Mouse (Mus musculus): ENCODE data around the gene Rgs6. TPM values are rescaled to one million over a fixed set of nuclear protein-coding genes. Genes with fewer than 3 reads are reported as not detected.

Gene Rgs6
- polyA plus RNA-seq, 1 experiment from 2014 or later = 0.20 TPM

DNA sequence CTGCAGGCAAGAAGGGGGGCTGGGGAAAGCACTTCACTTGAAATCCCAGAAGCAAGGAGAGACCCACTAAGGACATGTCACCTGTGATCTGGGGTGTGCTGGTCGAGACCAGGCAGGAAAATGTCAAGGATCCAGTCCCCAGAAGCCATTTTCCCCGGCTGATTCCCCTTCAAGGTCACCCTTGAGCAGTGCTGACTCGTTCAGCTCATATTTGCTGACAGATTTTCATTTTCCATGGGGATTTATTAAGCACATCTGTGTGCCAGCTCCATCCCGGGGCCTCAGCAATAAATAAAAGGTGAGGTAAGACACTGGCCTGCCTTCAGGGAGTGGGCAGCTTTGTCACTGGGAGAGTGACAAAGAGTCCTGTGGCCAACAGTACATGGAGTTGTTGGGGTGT, 87.0 kb downstream of the Rgs6 start:
- no peak for ATAC-seq (ENCODE audit: low read depth)
- Histone ChIP-seq H3K4me3 (ENCODE audit: low read depth, low read length) (no peak overlapping the region), H3K9me3 (replicated peaks; ENCODE audit: control insufficient read depth, low read length) (no peaks in the 10 kb centered on the region), H3K9ac (ENCODE audit: low read depth, low read length) (no peak overlapping the region), H3K36me3 (ENCODE audit: control insufficient read depth, insufficient read depth) (no peaks in the 10 kb centered on the region), H3K27ac (ENCODE audit: low read length) (no peak overlapping the region), H3K27me3 (ENCODE audit: control insufficient read depth, insufficient read depth, low read depth, low read length) (no peaks in the 10 kb centered on the region), H3K4me2 (ENCODE audit: low read depth, low read length) (no peak overlapping the region), H3K4me1 (ENCODE audit: control insufficient read depth, low read depth, low read length) (no peaks in the 10 kb centered on the region)
- WGBS (ENCODE audit: insufficient replicate concordance) = 40% methylated on average over 4 of the region's 4 CpGs

DNA sequence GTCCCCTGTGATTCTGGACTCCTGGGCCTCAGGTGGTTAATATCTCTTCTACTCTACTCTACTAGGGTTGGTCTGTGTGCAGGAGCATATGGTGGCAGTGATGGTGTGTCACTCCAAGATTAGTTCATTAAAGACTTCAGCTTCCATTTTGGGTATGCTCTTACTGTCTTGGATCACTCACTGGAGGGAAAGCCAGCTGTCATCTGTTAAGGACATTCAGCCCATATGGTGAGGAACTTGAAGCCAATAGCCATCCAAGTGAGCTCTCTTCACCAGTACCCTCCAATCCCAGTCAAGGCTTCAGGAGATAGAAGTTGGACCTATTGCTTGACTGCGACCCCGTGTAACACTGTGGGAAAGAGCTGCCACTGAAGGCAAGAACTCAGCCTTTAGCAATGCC, 98.9 kb downstream of the Rgs6 start:
- Histone ChIP-seq H3K27ac (ENCODE audit: low read length) (no peak overlapping the region), H3K4me2 (ENCODE audit: low read depth, low read length) (no peak overlapping the region), H3K27me3 (ENCODE audit: control insufficient read depth, insufficient read depth, low read depth, low read length) (no peaks in the 10 kb centered on the region), H3K36me3 (ENCODE audit: control insufficient read depth, insufficient read depth) (no peaks in the 10 kb centered on the region), H3K4me1 (ENCODE audit: control insufficient read depth, low read depth, low read length) (no peaks in the 10 kb centered on the region), H3K9me3 (replicated peaks; ENCODE audit: control insufficient read depth, low read length) (no peaks in the 10 kb centered on the region), H3K4me3 (ENCODE audit: low read depth, low read length) (no peak overlapping the region), H3K9ac (ENCODE audit: low read depth, low read length) (no peak overlapping the region)
- ATAC-seq (ENCODE audit: low read depth) = no peak
- 57% methylated on average over 2 of the region's 2 CpGs for WGBS (ENCODE audit: insufficient replicate concordance)

DNA sequence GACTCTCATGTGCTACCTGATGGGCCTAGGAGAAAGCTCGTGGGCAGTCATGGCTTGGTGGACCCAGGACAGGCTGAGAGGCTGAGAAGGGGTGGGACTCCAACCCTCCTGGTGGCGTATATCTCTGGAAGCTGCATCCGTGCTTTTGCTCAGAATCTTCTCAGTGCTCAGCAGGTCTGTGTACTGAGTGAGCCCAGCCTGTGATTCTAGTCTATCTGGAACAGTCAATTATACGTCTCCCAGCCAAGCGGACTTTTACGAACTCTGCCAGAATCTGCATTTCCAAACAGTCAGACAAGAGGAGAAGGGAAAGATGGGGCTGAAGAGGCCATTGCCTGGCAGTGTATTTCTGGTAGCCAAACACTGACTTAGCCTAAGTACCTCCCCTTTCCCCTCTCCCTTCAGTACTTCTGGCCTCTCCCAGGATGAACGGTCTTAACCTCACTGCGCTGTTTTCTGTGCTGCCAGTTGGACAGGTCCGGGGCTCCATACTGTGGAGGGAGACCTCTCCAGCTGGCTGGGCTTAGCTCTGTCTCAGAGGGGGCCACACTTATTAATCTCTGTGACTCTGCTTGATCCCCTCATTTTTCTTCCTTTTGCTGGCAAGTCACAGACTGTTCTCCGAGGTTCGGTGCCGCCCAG, 110.9 kb downstream of the Rgs6 start:
- H3K4me1 ChIP-seq (ENCODE audit: control insufficient read depth, low read depth, low read length) = no peaks in the 10 kb centered on the region
- no peaks in the 10 kb centered on the region for H3K27me3 ChIP-seq (ENCODE audit: control insufficient read depth, insufficient read depth, low read depth, low read length)
- no peak overlapping the region for H3K27ac ChIP-seq (ENCODE audit: low read length)
- no peak overlapping the region for H3K9ac ChIP-seq (ENCODE audit: low read depth, low read length)
- no peak overlapping the region for H3K4me3 ChIP-seq (ENCODE audit: low read depth, low read length)
- H3K9me3 ChIP-seq (replicated peaks; ENCODE audit: control insufficient read depth, low read length) = no peaks in the 10 kb centered on the region
- H3K36me3 ChIP-seq (ENCODE audit: control insufficient read depth, insufficient read depth) = no peaks in the 10 kb centered on the region
- no peak overlapping the region for H3K4me2 ChIP-seq (ENCODE audit: low read depth, low read length)
- ATAC-seq (ENCODE audit: low read depth) = no peak
- 68% methylated on average over 12 of the region's 12 CpGs for WGBS (ENCODE audit: insufficient replicate concordance)

DNA sequence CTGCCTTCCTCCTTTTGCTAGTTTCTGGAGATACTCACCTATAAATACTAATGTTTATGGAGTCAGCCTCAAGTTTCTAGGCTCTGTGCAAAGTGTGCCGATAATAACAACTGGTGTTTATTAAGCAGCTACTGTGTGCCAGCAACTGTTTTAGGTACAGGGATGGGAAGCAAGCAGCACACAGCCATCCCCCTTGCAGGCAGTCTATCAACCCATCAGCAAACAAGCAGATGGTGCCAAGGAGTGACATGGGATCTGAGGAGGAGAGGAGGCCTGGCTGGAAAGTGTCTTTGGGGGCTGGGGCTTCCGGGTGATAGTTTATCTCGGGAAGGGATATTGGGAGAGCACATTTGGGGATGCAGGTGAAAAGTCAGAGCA, 111.4 kb downstream of the Rgs6 start:
- no peak overlapping the region for H3K4me3 ChIP-seq (ENCODE audit: low read depth, low read length)
- H3K9ac ChIP-seq (ENCODE audit: low read depth, low read length) = no peak overlapping the region
- no peaks in the 10 kb centered on the region for H3K27me3 ChIP-seq (ENCODE audit: control insufficient read depth, insufficient read depth, low read depth, low read length)
- ATAC-seq (ENCODE audit: low read depth) = no peak
- no peaks in the 10 kb centered on the region for H3K36me3 ChIP-seq (ENCODE audit: control insufficient read depth, insufficient read depth)
- 59% methylated on average over 3 of the region's 3 CpGs for WGBS (ENCODE audit: insufficient replicate concordance)
- no peaks in the 10 kb centered on the region for H3K9me3 ChIP-seq (replicated peaks; ENCODE audit: control insufficient read depth, low read length)
- H3K27ac ChIP-seq (ENCODE audit: low read length) = no peak overlapping the region
- no peak overlapping the region for H3K4me2 ChIP-seq (ENCODE audit: low read depth, low read length)
- H3K4me1 ChIP-seq (ENCODE audit: control insufficient read depth, low read depth, low read length) = no peaks in the 10 kb centered on the region

DNA sequence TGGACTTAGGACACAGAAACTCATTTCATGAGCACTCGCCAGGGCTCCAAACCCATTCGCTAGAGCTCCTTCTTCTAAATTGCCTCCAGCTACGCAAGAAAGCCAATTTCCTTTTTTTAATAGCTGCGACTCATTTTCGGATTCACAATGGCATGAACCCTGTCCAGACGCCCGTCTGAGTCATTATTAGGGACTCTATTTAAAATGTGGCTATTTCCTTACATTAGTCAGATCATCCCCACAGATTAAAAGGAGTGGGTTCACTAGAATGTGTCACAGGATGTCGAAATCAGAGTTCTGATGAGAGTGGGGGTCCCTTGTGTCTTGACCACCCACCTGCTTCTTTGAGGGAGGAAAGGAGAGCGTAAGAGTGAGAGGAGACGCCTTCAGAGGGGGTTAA, 112.1 kb downstream of the Rgs6 start:
- no peaks in the 10 kb centered on the region for H3K4me1 ChIP-seq (ENCODE audit: control insufficient read depth, low read depth, low read length)
- H3K36me3 ChIP-seq (ENCODE audit: control insufficient read depth, insufficient read depth) = no peaks in the 10 kb centered on the region
- H3K4me2 ChIP-seq (ENCODE audit: low read depth, low read length) = no peak overlapping the region
- no peaks in the 10 kb centered on the region for H3K9me3 ChIP-seq (replicated peaks; ENCODE audit: control insufficient read depth, low read length)
- no peak overlapping the region for H3K9ac ChIP-seq (ENCODE audit: low read depth, low read length)
- H3K27me3 ChIP-seq (ENCODE audit: control insufficient read depth, insufficient read depth, low read depth, low read length) = no peaks in the 10 kb centered on the region
- H3K4me3 ChIP-seq (ENCODE audit: low read depth, low read length) = no peak overlapping the region
- WGBS (ENCODE audit: insufficient replicate concordance) = 63% methylated on average over 10 of the region's 10 CpGs
- ATAC-seq (ENCODE audit: low read depth) = no peak
- H3K27ac ChIP-seq (ENCODE audit: low read length) = no peak overlapping the region

DNA sequence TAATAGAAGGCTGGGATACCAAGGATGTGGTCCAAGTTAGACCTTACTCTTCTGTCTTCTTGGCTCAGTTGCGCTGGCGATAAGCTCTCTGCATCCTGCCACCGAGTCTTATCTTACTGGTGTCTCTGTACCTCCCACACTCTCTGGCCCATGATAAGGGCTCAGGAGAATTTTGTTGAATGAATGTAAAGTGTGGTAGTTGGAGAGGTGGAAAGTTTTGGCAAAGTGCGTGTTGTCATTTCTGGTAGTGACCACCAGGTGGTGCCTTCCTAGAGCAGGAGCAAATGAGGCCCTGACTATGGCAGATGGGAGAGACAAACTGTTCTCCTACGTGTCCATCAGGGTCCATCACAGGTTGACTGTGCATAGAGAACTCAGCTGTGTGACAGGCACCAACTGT, 112.7 kb downstream of the Rgs6 start:
- Histone ChIP-seq H3K27ac (ENCODE audit: low read length) (no peak overlapping the region), H3K36me3 (ENCODE audit: control insufficient read depth, insufficient read depth) (no peaks in the 10 kb centered on the region), H3K4me2 (ENCODE audit: low read depth, low read length) (no peak overlapping the region), H3K9me3 (replicated peaks; ENCODE audit: control insufficient read depth, low read length) (no peaks in the 10 kb centered on the region), H3K27me3 (ENCODE audit: control insufficient read depth, insufficient read depth, low read depth, low read length) (no peaks in the 10 kb centered on the region), H3K4me3 (ENCODE audit: low read depth, low read length) (no peak overlapping the region), H3K4me1 (ENCODE audit: control insufficient read depth, low read depth, low read length) (no peaks in the 10 kb centered on the region), H3K9ac (ENCODE audit: low read depth, low read length) (no peak overlapping the region)
- peak; percentile 91 for ATAC-seq (ENCODE audit: low read depth)
- WGBS (ENCODE audit: insufficient replicate concordance) = 24% methylated on average over 5 of the region's 5 CpGs

DNA sequence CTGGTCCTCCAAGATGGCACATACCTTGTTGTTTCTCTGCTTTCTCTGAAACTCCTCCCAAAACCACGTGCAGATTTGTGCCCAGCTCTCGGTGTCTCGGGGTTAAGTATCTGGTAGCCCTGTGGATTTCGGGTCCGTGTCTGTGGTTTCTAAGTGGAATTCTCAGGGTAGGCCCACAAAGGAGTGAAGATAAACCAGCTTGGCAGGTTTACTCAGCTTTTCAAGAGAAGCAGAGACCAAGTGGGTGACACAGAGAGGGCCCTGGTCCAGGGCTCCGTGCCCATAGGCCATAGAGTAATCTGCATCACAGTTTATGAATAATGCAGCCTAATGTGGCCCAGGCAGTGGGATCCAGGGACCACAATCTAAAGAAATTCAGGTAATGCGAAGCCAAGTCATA, 113.3 kb downstream of the Rgs6 start:
- 70% methylated on average over 7 of the region's 7 CpGs for WGBS (ENCODE audit: insufficient replicate concordance)
- H3K27me3 ChIP-seq (ENCODE audit: control insufficient read depth, insufficient read depth, low read depth, low read length) = no peaks in the 10 kb centered on the region
- no peaks in the 10 kb centered on the region for H3K36me3 ChIP-seq (ENCODE audit: control insufficient read depth, insufficient read depth)
- H3K4me1 ChIP-seq (ENCODE audit: control insufficient read depth, low read depth, low read length) = no peaks in the 10 kb centered on the region
- H3K4me2 ChIP-seq (ENCODE audit: low read depth, low read length) = no peak overlapping the region
- H3K9ac ChIP-seq (ENCODE audit: low read depth, low read length) = no peak overlapping the region
- H3K4me3 ChIP-seq (ENCODE audit: low read depth, low read length) = no peak overlapping the region
- H3K27ac ChIP-seq (ENCODE audit: low read length) = no peak overlapping the region
- no peak for ATAC-seq (ENCODE audit: low read depth)
- H3K9me3 ChIP-seq (replicated peaks; ENCODE audit: control insufficient read depth, low read length) = no peaks in the 10 kb centered on the region

DNA sequence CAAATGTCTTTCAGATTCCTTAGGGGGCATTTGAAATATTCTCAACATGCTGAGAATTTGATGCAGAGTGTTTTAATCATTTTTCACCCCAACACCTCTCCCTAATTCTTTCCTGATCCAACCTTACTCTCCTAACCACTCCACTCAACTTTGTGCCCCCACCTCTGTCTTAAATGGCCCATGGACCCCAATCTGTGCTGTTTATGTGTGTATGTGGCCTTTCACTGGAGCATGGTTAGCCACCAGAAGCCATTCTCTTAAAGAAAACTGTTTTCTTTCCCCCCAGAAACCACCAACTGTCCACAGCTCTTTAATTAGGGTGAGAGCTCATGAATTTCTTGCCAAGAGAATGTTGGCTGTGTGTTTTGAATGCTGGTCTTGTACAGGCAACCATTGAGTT, 122.3 kb downstream of the Rgs6 start:
- H3K4me1 ChIP-seq (ENCODE audit: control insufficient read depth, low read depth, low read length) = no peaks in the 10 kb centered on the region
- H3K36me3 ChIP-seq (ENCODE audit: control insufficient read depth, insufficient read depth) = no peaks in the 10 kb centered on the region
- H3K4me2 ChIP-seq (ENCODE audit: low read depth, low read length) = no peak overlapping the region
- H3K27me3 ChIP-seq (ENCODE audit: control insufficient read depth, insufficient read depth, low read depth, low read length) = no peaks in the 10 kb centered on the region
- ATAC-seq (ENCODE audit: low read depth) = no peak
- no peaks in the 10 kb centered on the region for H3K9me3 ChIP-seq (replicated peaks; ENCODE audit: control insufficient read depth, low read length)
- no peak overlapping the region for H3K9ac ChIP-seq (ENCODE audit: low read depth, low read length)
- no peak overlapping the region for H3K4me3 ChIP-seq (ENCODE audit: low read depth, low read length)
- no peak overlapping the region for H3K27ac ChIP-seq (ENCODE audit: low read length)

DNA sequence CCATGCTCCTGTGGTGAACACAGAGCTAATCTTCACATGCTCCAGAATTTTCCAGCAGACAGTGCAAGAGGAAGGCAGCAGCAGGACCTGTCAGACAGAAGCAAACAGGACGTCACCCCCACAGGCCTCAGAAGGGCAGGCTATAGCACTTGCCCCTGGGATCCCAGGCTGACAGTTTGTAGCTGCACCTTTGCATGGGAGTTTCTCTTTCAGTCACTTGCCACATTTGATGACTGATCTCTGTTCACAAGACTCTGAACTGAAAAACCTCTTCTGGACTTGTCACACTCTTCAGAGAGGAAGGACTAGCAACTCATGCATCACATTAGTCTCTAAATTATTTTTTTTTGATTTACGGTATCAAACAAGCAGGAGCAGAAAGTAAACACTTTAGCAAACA, 126.2 kb downstream of the Rgs6 start:
- Histone ChIP-seq H3K36me3 (ENCODE audit: control insufficient read depth, insufficient read depth) (no peaks in the 10 kb centered on the region), H3K27me3 (ENCODE audit: control insufficient read depth, insufficient read depth, low read depth, low read length) (no peaks in the 10 kb centered on the region), H3K4me1 (ENCODE audit: control insufficient read depth, low read depth, low read length) (no peaks in the 10 kb centered on the region), H3K4me2 (ENCODE audit: low read depth, low read length) (no peak overlapping the region), H3K9me3 (replicated peaks; ENCODE audit: control insufficient read depth, low read length) (no peaks in the 10 kb centered on the region), H3K9ac (ENCODE audit: low read depth, low read length) (no peak overlapping the region), H3K4me3 (ENCODE audit: low read depth, low read length) (no peak overlapping the region), H3K27ac (ENCODE audit: low read length) (no peak overlapping the region)
- 43% methylated on average over 2 of the region's 2 CpGs for WGBS (ENCODE audit: insufficient replicate concordance)
- no peak for ATAC-seq (ENCODE audit: low read depth)
